19 mouse cellular contexts compared by ENCODE assay signal in genomic region chr13:44176121-44176520, GRCm38 (mm10).
A peak's percentile ranks its signal among the peaks of the same experiment; 100 is the strongest.
DNase-seq lines count a peak whose midpoint lies in the region; TF ChIP-seq lines count a peak whose summit lies in the region.
"Had no signal": no experiment of that assay in that cellular context is flagged by ENCODE, and none has a peak within 500 bp of the region (broad histone marks: within the 10 kb centered on the region; RNA-seq: fewer than 3 reads in every experiment).

No protein-coding gene starts in this region.

- no peak for TF ChIP-seq POLR2A in embryonic fibroblast, embryonic 13.5 days (IDR thresholded peaks at IDR 0.05; ENCODE audit: low read depth, low read length)

- peak; percentile 55 for DNase-seq in 3T3-L1 (ENCODE audit: low read depth, low spot score)
- DNase-seq in Muller cell, postnatal 12 days (ENCODE audit: inconsistent ontology term) = peak; percentile 52
- DNase-seq in lung, postnatal 4 days = no peak
- DNase-seq in urinary bladder, adult 2 months (ENCODE audit: low spot score) = no peak
- no peak for DNase-seq in layer of hippocampus, postnatal 25 days (ENCODE audit: extremely low spot score in 1 of 2, low spot score in 1 of 2)
- DNase-seq: adrenal gland, adult 8-10 months; adrenal gland, postnatal 14 days; adrenal gland, postnatal 36 days; cerebellum, adult 11-12 months; cerebellum, adult 2 months; cerebellum, adult 9-10 months; cerebellum, postnatal 10 days; cerebellum, postnatal 25 days had no signal

- peak overlapping the region; percentile 23; the same call in 1 of the 2 replicates for H3K27ac ChIP-seq in embryonic fibroblast, embryonic 13.5 days (ENCODE audit: insufficient read depth, low read length)
- H3K27ac ChIP-seq: embryonic facial prominence, embryonic 10.5 days; embryonic facial prominence, embryonic 12.5 days; forebrain, embryonic 10.5 days; forebrain, embryonic 12.5 days had no signal

- no peak overlapping the region for H3K4me3 ChIP-seq in embryonic fibroblast, embryonic 13.5 days (ENCODE audit: insufficient read depth, low read length)
- H3K4me3 ChIP-seq: embryonic facial prominence, embryonic 10.5 days; embryonic facial prominence, embryonic 12.5 days; erythroblast, embryonic 14.5 days; forebrain, embryonic 10.5 days; forebrain, embryonic 12.5 days had no signal

- TF ChIP-seq CTCF in embryonic fibroblast, embryonic 13.5 days (IDR thresholded peaks at IDR 0.05; ENCODE audit: borderline replicate concordance, insufficient read depth, low read length) = no peak

- peaks cover 10% of the 10 kb centered on the region for H3K4me1 ChIP-seq in embryonic fibroblast, embryonic 13.5 days (ENCODE audit: control insufficient read depth, insufficient read depth, low read length)
- H3K4me1 ChIP-seq: forebrain, embryonic 10.5 days; forebrain, embryonic 12.5 days had no signal

Comparison
In these comparisons a context has a peak if more than half of its experiments do, and no peak if none do; other contexts are left out.
1. DNase-seq: peak in 3T3-L1 (single experiment) and Muller cell, postnatal 12 days (single experiment); none in lung, postnatal 4 days (0 of 2), urinary bladder, adult 2 months (single experiment) and layer of hippocampus, postnatal 25 days (0 of 2).